Mouse (Mus musculus) gastrocnemius, postnatal 14 days (tissue): ENCODE measurements around the gene Gm17949. TPM values are rescaled to one million over a fixed set of nuclear protein-coding genes. Genes with fewer than 3 reads are reported as not detected.
"Not testable (repeated sequence)": the region's sequence is repeated elsewhere in the genome, so short reads cannot be mapped to it uniquely, and the experiment has no call there.

Source experiments
- DNase-seq: peaks from one replicate; pipeline ENCODE4 v3.0.0; 2021; ENCODE audit warnings: mixed read lengths
- intact Hi-C: fragments of 180-260 bp; cut with DNase I; formaldehyde crosslinking; loops from one replicate; pipeline ENCODE4 v1.15.1; 2025; ENCODE audit warnings: low total_unique reads
- total RNA-seq, 2 experiments: library from RNA; stranded (reverse); gene quantifications; 2 replicates each; pipeline ENCODE4 v1.2.3; 2021

Gm17949 gene
- total RNA-seq, 2 experiments from 2014 or later: not detected

DNA sequence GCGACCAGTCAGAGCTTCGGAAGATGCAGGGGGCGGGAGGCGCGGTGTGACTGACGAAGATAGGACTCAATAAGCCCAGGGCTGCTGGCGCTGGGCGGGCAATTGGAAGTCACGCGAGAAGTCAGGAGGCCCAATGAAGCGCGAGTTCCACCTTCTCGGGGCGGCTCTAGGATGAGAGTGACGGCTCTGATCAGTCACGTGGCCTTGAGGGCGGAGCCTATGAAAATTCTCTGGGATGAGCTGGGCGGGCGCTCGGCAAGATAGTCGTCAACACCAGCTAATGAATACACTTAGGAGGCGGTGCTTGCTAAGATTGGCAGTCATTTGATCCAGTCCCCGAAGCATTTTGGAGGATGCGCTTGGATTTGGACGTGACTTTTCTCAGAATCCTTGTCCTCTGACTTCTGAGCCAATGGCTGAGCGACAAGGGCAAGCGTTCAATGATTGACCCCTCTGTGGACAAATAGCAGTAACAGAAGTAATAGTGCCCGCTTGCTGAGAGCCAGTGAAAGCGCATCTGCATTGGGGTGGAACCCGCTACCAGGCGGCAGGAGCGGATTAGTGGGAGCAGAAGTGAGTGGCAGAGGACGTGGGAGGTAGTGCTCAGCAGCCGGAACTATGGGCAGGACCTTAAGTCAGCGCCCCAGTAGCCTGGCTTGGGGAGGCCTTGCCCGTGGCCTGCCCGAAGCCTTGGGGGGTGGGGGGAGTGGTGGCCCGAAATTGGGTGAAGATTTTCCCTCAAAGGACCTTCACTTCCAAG, 20.6 kb downstream of the Gm17949 start:
- intact Hi-C loops: no loop called here

DNA sequence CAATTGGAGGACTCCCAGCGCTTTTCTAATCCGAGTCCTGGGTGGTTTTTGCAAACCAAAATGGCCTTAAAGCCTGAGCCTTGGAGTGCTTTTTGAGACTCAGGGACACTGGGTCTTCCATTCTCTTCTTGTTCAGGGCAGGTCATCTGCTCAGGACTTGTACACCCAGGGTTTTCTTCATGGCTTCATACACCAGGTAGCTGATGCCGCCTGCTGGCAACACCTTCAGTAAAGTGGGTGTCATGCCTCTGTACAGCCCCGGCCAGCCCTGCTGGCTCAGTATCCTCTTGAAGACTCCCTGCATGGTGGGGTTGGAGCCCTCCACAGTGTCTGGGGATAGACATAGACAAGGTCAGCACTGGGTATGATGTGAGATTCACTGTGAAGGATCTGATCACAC, 21.6 kb downstream of the Gm17949 start:
- no peak for DNase-seq
- intact Hi-C loops: no loop called here

More for the DNA sequence above, 20.6 kb downstream of the Gm17949 start:
- DNase-seq: peak; percentile 99

DNA sequence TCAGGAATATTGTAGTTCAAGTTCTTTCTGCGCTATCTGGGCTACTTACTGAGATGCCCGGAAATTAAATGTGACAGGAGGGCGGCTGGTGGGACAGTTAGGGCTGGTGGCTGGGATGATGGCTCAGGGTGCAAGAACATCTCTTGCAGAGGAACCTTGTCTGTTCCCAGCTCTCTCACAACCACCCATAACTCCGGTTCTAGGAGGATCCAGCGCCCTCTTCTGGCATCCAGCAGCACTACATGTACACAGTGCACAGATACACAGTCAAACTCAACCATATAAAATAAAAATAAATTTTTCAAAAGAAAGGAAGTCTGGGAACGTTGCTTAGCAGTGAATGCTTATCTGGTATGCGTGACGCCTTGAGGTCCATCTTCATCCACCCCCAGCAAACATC, 27.7 kb downstream of the Gm17949 start:
- intact Hi-C loops: no loop called here
- no peak for DNase-seq

DNA sequence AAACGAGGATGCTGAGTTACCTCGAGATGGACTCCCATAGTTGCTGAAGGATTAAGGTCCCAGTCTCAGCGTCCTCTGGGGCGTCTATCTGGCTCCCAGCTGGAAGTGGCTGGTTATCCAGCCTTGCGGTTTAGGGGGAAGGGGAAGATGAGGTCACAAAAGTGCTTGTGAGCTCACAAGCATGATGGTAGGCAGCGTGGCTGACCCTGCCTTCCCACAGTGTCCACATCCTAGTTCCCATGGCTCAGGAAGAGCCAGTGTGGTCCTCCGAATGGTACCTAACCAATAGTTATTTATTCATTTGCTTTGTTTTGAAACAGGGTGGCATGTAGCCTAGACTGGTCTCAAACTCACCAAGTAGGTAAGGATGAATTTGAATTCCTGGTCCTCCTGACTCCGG, 30.3 kb downstream of the Gm17949 start, which contains the start of gene Slc25a41:
TSS of gene Slc25a41 (minus strand) at position 101 of the 400 bp plus-strand sequence.
- intact Hi-C loops: no loop called here
- no peak for DNase-seq

DNA sequence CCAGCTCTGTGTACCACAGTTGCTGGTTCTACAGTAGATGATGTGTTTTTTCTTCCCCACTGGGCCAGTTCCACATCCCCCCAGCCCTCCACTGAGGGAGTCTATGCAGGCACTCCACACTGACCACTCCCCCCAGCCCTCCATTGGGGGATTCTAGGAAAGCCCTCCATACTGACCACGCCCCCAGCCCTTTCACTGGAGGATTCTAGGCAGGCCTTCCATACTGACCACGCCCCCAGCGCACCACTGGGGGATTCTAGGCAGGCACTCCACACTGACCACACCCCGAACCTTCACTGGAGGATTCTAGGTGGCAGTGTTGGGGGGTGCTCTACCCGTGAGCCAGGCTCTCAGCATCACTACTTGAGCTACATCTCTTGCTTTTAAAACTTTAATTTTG, 36.1 kb downstream of the Gm17949 start:
- intact Hi-C loops: no loop called here
- DNase-seq: no peak

DNA sequence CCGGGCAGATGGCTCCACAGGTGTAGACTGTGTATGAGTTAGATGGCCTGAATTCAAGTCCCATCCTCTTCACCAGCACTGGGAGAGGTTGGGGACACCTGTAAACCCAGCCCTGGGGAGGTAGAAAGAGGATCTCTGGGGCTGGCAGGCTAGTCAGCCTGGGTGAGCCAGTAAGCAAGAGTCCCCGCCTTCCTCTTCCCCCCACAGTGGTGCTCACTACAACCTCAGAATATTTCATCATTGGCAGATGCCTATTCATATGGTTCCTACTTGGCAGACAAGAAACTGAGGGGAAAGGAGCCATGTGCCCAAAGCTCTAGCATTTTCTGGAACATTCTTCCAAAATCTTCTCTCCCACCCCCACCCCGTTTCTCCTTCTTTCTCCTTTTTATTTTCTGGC, 37.5 kb downstream of the Gm17949 start:
- intact Hi-C loops: no loop called here

DNA sequence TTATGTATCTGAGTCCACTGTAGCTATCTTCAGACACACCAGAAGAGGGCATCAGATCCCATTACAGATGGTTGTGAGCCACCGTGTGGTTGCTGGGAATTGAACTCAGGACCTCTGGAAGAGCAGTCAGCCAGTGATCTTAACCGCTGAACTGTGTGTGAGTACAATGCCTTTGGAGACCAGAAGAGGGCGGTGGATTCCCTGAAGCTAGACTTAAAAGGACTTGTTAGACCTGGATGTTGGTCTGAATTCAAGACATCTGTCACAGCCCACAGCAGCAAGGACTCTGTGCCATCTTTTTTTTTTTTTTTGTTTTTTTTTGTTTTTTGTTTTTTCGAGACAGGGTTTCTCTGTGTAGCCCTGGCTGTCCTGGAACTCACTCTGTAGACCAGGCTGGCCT, 40.4 kb downstream of the Gm17949 start:
- intact Hi-C loops: not testable (repeated sequence)

More for the DNA sequence above, 37.5 kb downstream of the Gm17949 start:
- DNase-seq: no peak

DNA sequence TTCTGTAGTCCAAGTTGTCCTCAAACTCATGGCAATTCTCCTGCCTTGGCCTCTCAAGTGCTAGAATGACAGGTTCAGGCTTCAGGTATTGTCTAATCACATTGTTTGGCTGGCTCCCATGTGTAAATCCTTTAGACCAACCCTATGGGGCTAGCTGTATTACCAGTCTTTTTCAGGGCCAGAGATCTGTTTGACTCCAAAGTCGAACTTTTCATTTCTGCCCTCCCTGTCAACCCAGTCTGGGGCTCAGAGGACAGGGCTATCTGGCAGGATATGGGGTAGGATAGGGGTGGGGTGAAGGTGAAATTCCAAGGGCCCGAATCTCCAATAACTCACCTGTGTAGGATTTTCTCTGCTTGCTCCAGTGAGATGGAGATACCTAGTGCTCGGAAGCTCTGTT, 45.0 kb downstream of the Gm17949 start:
- DNase-seq: no peak
- intact Hi-C loops: no loop called here

More for the DNA sequence above, 40.4 kb downstream of the Gm17949 start:
- not testable (repeated sequence) for DNase-seq

DNA sequence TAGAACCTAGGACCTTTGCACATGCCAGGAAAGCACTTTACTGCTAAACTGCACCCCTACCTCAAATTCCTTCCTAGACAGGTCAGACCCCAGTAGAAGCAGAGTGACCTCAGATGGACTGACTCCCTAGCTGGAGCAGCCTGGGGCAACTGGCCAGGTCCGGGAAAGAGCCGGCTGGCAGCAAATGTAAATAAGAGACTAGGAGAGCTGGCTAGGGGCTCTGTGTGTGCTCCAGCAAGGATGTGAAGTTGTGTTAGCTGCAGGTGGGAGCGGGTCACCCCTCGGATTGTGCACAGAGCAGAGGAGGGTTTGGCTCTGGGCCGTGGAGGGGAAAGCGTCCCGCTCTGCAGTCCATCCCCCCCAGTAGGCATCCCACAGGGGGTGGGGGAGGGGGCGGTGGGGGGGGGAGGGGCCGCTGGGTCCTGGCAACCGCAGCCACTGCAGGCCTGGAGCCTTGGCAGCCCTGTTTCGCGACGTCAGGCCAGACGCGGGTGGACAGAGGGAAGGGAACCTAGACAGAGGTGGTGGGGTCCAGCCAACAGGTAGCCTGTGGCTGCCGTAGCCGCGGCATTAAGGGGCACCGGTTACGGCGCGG, 47.7 kb downstream of the Gm17949 start, which contains the start of gene Crb3:
TSS of gene Crb3 (plus strand) at position 215 of the 595 bp plus-strand sequence.
- intact Hi-C loops: no loop called here
- peak; percentile 51 for DNase-seq

DNA sequence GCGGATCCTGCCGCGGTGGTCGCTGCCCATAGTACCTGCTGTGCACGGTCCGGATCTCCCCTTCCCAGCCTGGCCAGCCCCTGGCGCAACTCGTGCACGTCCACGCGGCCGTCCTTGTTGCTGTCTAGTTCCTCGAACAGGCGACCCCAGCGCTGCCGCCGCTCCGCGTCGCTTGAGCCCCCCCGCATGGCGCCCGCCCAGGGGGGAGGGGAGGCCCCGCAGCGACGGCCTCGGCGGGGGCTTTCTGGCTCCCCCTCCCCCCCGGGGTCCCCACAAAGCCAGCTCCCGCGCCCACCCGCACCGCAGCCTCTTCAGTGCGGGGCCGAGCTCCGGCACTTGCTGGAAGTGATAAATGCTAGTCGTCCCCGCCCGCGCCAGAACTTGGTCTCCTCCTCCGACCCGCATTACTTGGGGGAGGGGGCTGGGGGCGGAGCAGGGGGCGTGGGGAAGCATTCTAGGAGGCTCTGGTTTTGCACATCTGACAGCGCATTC, 48.3 kb downstream of the Gm17949 start, which contains the start of gene Slc25a23:
TSS of gene Slc25a23 (minus strand) at position 378 of the 492 bp plus-strand sequence.
- peak; percentile 77 for DNase-seq
- intact Hi-C loops: no loop called here

DNA sequence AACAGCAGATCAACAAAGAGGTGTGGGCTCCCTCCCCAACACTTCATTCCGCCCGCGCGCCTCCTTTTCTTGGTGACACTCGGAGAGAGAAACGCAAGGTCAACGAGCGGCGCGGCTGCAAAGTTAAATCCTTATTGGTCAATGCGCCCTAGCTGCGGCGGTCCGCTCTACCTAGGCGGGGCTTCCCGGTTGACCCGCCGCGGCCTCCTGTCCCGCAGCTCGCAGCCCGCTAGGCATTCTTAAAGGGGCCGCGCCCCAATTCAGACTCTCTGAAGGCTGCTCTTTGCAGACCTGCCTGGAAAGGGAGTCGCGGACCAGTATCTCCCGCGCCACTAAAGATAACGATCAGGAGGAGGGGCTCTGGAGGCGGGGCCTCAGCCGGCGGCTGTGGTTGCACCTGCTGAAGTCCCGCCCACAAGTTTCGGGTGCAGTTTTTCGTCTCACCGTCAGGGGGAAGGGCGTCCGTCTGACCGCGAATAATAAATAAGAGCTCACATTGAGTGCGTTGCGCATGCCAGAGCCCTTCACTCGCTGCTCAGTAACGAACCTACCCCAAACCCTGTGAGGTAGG, 49.0 kb downstream of the Gm17949 start:
- DNase-seq: peak; percentile 93
- intact Hi-C loops: loop anchor here (5.0 kb wide), 1 partner anchor 233 kb away; no protein-coding TSS in a partner anchor

DNA sequence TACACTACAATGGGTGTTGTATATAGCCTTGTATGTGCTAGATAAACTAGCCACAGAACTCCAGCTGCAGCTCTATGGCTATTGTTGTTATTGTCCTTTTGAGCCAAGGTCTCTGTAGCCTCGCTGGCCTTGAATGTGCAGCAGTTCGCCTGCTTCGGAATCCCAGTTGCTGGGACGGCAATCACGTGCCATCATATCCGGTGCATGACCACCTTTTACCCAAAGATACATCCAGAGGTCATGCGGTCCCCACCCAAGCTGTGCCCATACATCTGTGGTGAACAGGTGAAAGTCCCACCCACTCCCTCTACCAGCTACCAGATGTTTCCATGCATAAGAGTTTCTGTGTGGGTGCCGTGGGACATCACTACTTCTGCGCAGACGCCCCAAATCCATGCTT, 49.8 kb downstream of the Gm17949 start:
- intact Hi-C loops: loop anchor here (5.0 kb wide), 1 partner anchor 234 kb away; no protein-coding TSS in a partner anchor
- no peak for DNase-seq

DNA sequence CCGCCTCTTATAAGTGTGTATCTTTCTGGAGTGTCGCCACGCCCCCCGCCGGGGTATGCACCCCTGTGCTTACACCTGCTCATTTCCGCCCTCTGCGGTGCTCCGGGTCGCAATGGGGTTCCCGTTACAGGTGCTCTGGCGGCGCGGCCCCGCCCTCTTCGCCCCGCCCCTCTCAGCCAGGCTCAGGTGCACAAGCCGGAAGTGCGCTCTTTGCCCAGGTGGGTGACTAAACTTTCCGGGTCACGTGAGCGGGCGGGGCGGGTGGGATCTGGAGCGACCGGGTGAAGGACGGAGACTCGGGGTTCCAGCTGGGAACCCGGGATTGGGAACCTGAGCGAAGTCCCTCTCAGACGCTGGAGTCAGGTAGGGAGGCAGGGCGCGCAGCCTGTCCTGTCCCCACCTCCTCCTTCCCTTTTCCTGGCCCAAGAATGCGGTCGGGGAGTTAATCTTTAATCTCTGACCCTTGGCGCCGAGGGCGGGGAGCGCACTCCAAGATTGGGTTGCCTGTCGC, 50.8 kb downstream of the Gm17949 start:
- intact Hi-C loops: loop anchor here (5.0 kb wide), 1 partner anchor 235 kb away; no protein-coding TSS in a partner anchor
- DNase-seq: no peak

DNA sequence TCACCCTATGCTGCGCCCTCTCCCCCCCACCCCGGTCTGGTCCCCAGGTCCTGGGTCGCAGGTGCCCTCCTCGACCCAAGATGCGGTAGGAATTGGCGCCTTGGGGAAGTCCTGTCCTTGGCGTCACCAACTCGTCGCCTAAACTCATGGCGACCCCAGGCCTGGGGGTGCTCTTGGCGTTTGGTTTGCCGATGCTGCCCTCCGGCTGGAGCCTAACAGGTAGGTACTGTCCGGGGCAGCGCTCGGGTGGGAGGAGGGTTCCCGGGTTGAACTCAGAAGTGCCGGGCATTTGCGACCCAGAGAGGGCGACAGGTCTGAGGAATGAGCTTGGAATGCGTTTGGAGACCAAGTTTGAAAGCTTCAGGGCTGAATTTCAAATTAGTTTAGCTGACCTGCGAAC, 51.3 kb downstream of the Gm17949 start:
- intact Hi-C loops: loop anchor here (5.0 kb wide), 1 partner anchor 235 kb away; no protein-coding TSS in a partner anchor
- DNase-seq: no peak

DNA sequence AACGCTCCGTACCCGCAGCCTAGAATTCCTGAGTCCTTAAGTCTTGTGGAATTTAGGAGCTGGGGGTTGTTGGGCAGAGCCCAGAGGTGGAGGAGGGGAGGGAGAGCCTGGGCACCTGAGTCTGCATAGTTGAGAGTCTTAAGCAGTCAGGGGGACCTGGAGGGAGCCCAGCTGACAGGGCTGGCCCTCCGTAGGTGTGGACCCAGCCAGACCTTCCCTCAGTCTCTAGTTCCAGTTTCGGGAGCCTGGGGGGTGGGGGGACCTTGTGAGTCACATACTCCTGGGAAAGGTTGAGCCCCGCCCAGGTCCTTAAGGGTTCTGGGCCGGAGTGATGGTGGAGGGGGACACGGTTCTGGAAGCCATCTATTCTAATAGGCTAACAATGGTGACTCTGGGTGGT, 51.8 kb downstream of the Gm17949 start:
- intact Hi-C loops: loop anchor here (5.0 kb wide), 1 partner anchor 236 kb away; no protein-coding TSS in a partner anchor
- no peak for DNase-seq

DNA sequence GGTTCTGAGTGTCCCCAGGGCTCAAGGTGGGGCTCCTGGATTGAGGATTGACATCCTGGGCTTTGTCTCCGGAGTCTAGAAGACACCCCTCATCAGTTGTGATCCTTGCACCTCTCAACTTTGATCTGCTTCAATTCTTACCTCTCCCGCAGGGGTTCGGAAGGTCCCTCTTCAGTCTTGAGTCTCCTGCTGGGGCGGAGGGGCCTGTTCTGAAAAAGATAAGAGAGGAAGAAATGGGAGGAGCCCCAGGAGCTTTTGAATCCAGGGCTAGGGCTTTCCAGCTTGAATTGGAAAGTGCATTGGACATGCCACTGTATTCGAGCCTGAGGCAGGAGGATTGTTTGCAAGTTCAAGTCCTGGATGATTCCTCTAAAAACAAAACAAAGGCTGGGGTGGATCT, 55.6 kb downstream of the Gm17949 start:
- DNase-seq: no peak
- intact Hi-C loops: no loop called here

DNA sequence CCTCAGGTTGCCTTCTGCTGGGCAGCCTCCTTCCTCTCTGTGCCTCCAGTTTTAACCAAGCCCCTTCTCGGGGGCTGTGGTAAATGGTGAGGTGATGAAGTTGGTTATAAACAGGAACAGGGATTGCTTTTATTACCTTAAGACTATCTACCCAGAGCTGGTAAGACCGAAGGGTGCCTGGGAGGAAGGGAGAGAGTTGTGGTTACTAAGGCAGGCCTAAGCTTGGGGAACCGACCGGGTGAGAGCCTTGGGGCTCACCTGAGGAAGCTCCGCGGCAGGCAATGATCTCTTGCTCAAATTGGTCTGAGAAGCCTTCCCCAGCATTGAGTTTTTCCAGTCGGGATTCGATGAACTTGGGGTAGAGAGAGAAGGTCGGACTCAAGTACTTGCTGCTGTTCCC, 59.0 kb downstream of the Gm17949 start:
- intact Hi-C loops: no loop called here
- no peak for DNase-seq

DNA sequence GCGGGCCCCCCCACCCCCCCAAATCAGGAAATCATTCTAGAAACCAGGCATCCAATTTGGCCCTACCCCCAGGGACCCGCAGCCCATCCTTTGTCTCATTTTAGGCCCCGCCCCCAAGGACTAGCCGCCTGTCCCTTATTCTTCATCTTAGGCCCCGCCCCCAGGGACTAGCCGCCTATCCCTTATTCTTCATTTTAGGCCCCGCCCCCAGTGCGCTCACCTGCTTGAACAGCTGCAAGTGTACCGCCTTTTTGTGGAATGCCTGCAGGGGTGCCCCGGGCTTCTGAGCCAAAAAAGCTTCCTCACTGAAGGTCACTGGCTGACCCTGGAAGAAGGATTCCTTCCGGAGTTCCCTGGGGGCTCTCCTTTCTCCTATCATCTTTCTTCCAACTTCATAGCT, 59.4 kb downstream of the Gm17949 start:
- DNase-seq: no peak
- intact Hi-C loops: no loop called here
